Mouse (Mus musculus): ENCODE measurements around the gene Zdhhc5.

Gene Zdhhc5

GRCm38 (mm10) chr2:84738271-84738911 is 23.4 kb upstream of the Zdhhc5 start:
- Histone ChIP-seq H3K36me3 (ENCODE audit: insufficient read depth, low read length) (peaks cover 33% of the 10 kb centered on the region), H3K4me1 (replicated peaks; ENCODE audit: low read depth, low read length) (peaks cover 87% of the 10 kb centered on the region), H3K4me3 (replicated peaks; ENCODE audit: low read length) (peak overlapping the region; percentile 100), H3K9me3 (ENCODE audit: low read length) (no peaks in the 10 kb centered on the region), H3K27me3 (ENCODE audit: insufficient read depth, low read length) (peaks cover 30% of the 10 kb centered on the region)
- no peak for TF ChIP-seq NANOG (IDR thresholded peaks at IDR 0.05; ENCODE audit: borderline replicate concordance, low read length)
- peak; percentile 50 for TF ChIP-seq CTCF (conservative IDR thresholded peaks at IDR 0.05; ENCODE audit: low read length)
- no peak for TF ChIP-seq POU5F1 (IDR thresholded peaks at IDR 0.05; ENCODE audit: borderline replicate concordance, low read length)

GRCm38 (mm10) chr2:84737451-84737925 is 22.5 kb upstream of the Zdhhc5 start:
- Histone ChIP-seq H3K27me3 (ENCODE audit: insufficient read depth, low read length) (peaks cover 37% of the 10 kb centered on the region), H3K9me3 (ENCODE audit: low read length) (no peaks in the 10 kb centered on the region), H3K4me1 (replicated peaks; ENCODE audit: low read depth, low read length) (peaks cover 90% of the 10 kb centered on the region), H3K36me3 (ENCODE audit: insufficient read depth, low read length) (peaks cover 33% of the 10 kb centered on the region), H3K4me3 (replicated peaks; ENCODE audit: low read length) (peak overlapping the region; percentile 100; the same call in 1 of the 2 replicates)
- TF ChIP-seq POU5F1 (IDR thresholded peaks at IDR 0.05; ENCODE audit: borderline replicate concordance, low read length), result no peak
- TF ChIP-seq NANOG (IDR thresholded peaks at IDR 0.05; ENCODE audit: borderline replicate concordance, low read length), result no peak
- no peak for TF ChIP-seq CTCF (conservative IDR thresholded peaks at IDR 0.05; ENCODE audit: low read length)

- H3K4me3 ChIP-seq (replicated peaks; ENCODE audit: low read length), result peak overlapping the region; percentile 69
- H3K9me3 ChIP-seq (ENCODE audit: low read length), result no peaks in the 10 kb centered on the region
- peaks cover 41% of the 10 kb centered on the region for H3K27me3 ChIP-seq (ENCODE audit: insufficient read depth, low read length)
- TF ChIP-seq POU5F1 (IDR thresholded peaks at IDR 0.05; ENCODE audit: borderline replicate concordance, low read length) (no peak), NANOG (IDR thresholded peaks at IDR 0.05; ENCODE audit: borderline replicate concordance, low read length) (no peak), CTCF (conservative IDR thresholded peaks at IDR 0.05; ENCODE audit: low read length) (no peak)
- peaks cover 25% of the 10 kb centered on the region for H3K36me3 ChIP-seq (ENCODE audit: insufficient read depth, low read length)
- peaks cover 84% of the 10 kb centered on the region for H3K4me1 ChIP-seq (replicated peaks; ENCODE audit: low read depth, low read length)
Observed at GRCm38 (mm10) chr2:84736312-84737161, 21.6 kb upstream of the Zdhhc5 start.

- TF ChIP-seq NANOG (IDR thresholded peaks at IDR 0.05; ENCODE audit: borderline replicate concordance, low read length) (no peak), POU5F1 (IDR thresholded peaks at IDR 0.05; ENCODE audit: borderline replicate concordance, low read length) (no peak), CTCF (conservative IDR thresholded peaks at IDR 0.05; ENCODE audit: low read length) (no peak)
- Histone ChIP-seq H3K9me3 (ENCODE audit: low read length) (no peaks in the 10 kb centered on the region), H3K4me3 (replicated peaks; ENCODE audit: low read length) (no peak overlapping the region), H3K4me1 (replicated peaks; ENCODE audit: low read depth, low read length) (peaks cover 73% of the 10 kb centered on the region), H3K36me3 (ENCODE audit: insufficient read depth, low read length) (peaks cover 14% of the 10 kb centered on the region), H3K27me3 (ENCODE audit: insufficient read depth, low read length) (peaks cover 51% of the 10 kb centered on the region)
Observed at GRCm38 (mm10) chr2:84735346-84735920, 20.5 kb upstream of the Zdhhc5 start.

GRCm38 (mm10) chr2:84734919-84735318 is 19.9 kb upstream of the Zdhhc5 start:
- TF ChIP-seq NANOG (IDR thresholded peaks at IDR 0.05; ENCODE audit: borderline replicate concordance, low read length) (no peak), CTCF (conservative IDR thresholded peaks at IDR 0.05; ENCODE audit: low read length) (no peak), POU5F1 (IDR thresholded peaks at IDR 0.05; ENCODE audit: borderline replicate concordance, low read length) (no peak)
- Histone ChIP-seq H3K9me3 (ENCODE audit: low read length) (no peaks in the 10 kb centered on the region), H3K36me3 (ENCODE audit: insufficient read depth, low read length) (peaks cover 8% of the 10 kb centered on the region), H3K4me1 (replicated peaks; ENCODE audit: low read depth, low read length) (peaks cover 68% of the 10 kb centered on the region), H3K27me3 (ENCODE audit: insufficient read depth, low read length) (peaks cover 56% of the 10 kb centered on the region), H3K4me3 (replicated peaks; ENCODE audit: low read length) (peak overlapping the region; percentile 69)

- Histone ChIP-seq H3K4me1 (replicated peaks; ENCODE audit: low read depth, low read length) (peaks cover 63% of the 10 kb centered on the region), H3K9me3 (ENCODE audit: low read length) (no peaks in the 10 kb centered on the region), H3K27me3 (ENCODE audit: insufficient read depth, low read length) (peaks cover 57% of the 10 kb centered on the region), H3K4me3 (replicated peaks; ENCODE audit: low read length) (peak overlapping the region; percentile 69), H3K36me3 (ENCODE audit: insufficient read depth, low read length) (peaks cover 3% of the 10 kb centered on the region)
- TF ChIP-seq POU5F1 (IDR thresholded peaks at IDR 0.05; ENCODE audit: borderline replicate concordance, low read length) (no peak), NANOG (IDR thresholded peaks at IDR 0.05; ENCODE audit: borderline replicate concordance, low read length) (no peak), CTCF (conservative IDR thresholded peaks at IDR 0.05; ENCODE audit: low read length) (no peak)
Observed at GRCm38 (mm10) chr2:84734351-84734864, 19.4 kb upstream of the Zdhhc5 start.

GRCm38 (mm10) chr2:84733579-84734300 is 18.8 kb upstream of the Zdhhc5 start, which contains the start of gene Ypel4:
TSS of gene Ypel4 (plus strand) at chr2:84734058.
- no peaks in the 10 kb centered on the region for H3K36me3 ChIP-seq (ENCODE audit: insufficient read depth, low read length)
- H3K9me3 ChIP-seq (ENCODE audit: low read length), result no peaks in the 10 kb centered on the region
- no peak for TF ChIP-seq CTCF (conservative IDR thresholded peaks at IDR 0.05; ENCODE audit: low read length)
- TF ChIP-seq POU5F1 (IDR thresholded peaks at IDR 0.05; ENCODE audit: borderline replicate concordance, low read length), result no peak
- TF ChIP-seq NANOG (IDR thresholded peaks at IDR 0.05; ENCODE audit: borderline replicate concordance, low read length), result no peak
- H3K4me1 ChIP-seq (replicated peaks; ENCODE audit: low read depth, low read length), result peaks cover 56% of the 10 kb centered on the region
- H3K27me3 ChIP-seq (ENCODE audit: insufficient read depth, low read length), result peaks cover 57% of the 10 kb centered on the region
- H3K4me3 ChIP-seq (replicated peaks; ENCODE audit: low read length), result peak within 1 kb of the TSS; percentile 69
